Mouse (Mus musculus) adrenal gland, postnatal 10 days (tissue): ENCODE measurements at regions not wholly inside any gene's neighbourhood (a gene's known extent, or its start where the extent isn't known, plus 50 kb on each side); places are given as distances from the start of the nearest gene placed in this dataset.
A peak's percentile ranks its signal among the peaks of the same experiment; 100 is the strongest.
"Not testable (repeated sequence)": the region's sequence is repeated elsewhere in the genome, so short reads cannot be mapped to it uniquely, and the experiment has no call there.

Experiments
- DNase-seq: peaks from one replicate; pipeline ENCODE4 v3.0.0; 2021; ENCODE audit warnings: mixed read lengths

DNA sequence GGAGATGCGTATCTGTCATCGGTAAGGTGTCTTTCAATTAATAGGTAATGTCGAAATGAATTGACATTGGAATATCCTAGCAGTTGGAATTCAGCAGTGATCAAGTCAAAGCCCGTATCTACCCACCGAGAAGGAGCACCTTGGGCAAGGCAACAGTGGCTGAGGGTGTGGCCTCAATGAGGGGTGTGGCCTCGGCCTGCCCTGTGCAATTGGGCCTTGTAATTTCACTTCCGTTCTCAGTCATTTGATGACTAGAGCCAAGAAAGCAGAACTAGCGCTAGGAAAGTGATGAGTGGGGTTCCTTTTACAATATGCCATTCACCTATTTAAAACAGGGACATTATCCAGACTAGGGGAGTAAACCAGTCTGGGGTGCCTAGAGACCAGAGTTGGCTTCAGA is 77.6 kb downstream of the Elovl4 start:
- no peak for DNase-seq

DNA sequence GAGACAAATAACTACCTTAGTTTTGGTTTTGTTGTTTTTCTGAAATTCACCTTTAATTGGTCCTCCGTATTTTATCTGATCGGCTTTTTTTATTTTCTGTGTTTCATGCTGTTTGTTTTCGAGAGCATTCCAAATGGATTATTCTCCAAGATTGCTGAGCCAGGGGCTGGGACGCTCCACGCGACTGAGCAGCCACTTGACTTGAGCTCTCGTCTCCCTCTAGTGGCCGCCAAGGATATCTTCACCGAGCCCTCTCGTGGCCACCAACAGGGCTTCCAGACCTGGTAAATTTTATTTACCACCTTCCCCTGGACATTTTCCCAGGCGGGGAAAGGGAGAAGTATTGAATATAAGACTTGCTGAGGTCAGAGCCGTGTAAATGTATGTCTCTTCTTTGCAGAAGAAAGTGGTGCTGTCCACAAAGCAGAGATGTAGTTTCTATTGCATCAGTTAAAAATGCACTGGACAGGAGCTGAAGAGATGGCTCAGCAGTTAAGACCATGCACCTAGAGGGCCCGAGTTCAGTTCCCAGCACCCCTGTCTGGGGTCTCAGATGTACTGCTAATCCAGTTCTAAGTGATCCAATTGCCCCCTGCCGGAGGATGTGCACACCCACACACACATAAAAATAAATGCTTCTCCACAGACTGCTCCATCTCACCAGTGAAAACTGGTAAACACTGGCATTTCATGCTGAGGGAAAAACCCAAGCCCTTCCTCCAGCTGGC is 78.5 kb downstream of the Elovl4 start:
- DNase-seq: peak; percentile 81

DNA sequence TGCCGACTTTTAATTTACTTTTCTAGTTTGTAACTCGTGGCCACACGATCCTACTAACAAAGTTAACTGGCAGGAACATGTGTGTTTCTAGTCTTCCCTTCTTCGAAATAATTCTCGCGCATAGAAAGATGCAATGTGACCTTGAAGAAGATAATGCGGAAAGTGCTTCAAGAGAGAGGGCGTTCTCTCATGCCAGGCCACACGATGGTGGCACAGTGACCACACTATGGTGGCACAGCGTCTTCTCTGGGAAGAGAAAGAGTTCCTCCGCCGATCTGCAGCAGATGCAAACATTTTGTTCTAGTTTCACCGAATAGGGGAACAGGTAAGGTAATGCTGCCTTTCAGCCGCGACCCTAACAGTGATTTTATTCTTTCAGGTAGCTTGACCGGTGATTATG is 79.1 kb downstream of the Elovl4 start:
- DNase-seq: no peak

DNA sequence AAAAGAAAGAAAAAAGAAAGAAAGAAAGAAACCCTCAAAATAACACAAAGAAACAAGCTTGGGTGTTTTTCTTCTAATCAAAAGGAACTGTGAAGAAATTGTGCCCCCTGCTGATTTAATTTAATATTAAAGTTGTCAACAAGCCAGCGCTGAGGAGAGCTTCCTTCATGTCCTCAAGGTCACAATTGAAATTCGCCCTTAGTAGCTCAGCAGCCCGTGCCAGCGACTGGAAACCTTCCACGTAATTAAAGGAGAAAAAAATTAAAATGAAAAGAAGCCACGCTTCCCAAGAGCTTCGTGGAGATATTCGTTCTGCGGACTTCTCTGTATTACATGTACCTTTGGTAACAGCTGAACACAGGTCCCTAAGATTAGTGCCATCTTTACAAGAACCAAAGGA is 80.0 kb downstream of the Elovl4 start:
- peak; percentile 65 for DNase-seq

DNA sequence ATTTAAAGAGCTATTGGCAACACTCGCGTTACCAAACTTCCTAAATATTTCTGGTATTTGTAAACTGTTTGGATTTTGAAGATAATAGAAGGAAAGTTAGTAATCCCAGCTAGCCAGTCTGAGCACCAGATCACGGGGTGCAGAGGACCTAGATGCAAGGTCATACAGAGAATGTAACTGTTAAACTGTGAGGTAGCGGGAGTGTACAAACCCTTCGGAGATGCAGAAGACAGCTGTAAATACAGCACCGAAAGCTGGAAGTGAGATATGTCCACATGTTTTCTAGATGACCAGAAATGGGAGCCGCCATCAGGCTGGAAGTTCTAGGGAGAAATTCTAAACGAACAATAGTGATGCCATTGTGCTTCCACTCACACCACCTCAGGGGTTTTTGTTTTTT is 80.5 kb downstream of the Elovl4 start:
- DNase-seq: no peak

DNA sequence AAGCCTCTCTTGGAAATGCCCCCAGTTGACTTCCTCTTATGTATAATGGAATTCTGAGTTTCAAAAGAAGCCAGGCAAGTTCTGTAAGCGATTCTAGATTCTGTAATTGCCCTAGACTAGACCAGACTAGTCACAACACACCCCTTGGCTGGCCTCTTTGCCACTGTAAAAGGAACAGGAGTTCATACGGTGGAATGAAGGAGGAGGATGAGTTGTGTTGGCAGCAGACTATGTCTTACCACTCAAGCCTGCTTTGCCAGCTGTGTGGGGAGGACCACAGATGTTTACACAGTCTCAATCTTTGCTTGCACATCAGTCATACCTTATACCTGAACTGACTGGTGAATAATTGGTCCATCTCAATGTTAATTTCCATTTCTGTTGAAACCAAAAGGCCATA is 85.1 kb downstream of the Elovl4 start:
- DNase-seq: no peak

DNA sequence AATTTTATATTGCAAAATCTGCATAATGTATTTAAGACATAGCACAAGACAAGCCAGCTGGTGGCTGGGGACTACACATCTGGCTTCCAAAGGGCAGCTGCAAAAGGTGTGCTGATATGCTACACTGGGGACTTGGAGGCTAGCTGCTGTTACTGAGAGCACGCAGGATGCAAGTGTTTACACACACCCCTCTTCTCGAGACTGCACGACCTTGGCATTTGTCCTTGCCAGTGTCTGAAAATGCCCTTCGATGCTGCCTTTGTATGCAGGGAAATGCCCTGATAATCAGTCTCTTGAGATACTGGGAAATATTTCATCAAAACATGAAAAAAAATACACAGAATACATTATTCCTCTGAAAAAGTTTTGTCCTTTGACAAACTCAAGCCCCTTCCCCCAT is 86.3 kb downstream of the Elovl4 start:
- DNase-seq: peak; percentile 17

DNA sequence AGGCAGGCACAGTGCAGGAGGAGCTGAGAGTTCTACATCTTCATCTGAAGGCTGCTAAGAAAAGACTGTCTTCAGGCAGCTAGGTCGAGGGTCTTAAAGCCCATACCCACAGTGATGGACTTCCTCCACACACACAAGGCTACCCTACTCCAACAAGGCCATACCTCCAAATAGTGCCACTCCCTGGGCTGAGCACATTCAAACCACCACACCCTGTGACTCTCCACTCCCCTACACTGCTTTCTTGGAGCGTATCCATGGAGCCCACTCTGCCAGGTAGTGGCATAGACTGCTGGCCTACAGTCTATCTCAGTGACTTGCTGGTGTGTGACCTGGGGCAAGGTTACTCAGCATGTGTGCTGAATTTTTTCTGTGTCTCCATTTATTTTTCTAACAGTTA is 88.0 kb downstream of the Elovl4 start:
- not testable (repeated sequence) for DNase-seq

DNA sequence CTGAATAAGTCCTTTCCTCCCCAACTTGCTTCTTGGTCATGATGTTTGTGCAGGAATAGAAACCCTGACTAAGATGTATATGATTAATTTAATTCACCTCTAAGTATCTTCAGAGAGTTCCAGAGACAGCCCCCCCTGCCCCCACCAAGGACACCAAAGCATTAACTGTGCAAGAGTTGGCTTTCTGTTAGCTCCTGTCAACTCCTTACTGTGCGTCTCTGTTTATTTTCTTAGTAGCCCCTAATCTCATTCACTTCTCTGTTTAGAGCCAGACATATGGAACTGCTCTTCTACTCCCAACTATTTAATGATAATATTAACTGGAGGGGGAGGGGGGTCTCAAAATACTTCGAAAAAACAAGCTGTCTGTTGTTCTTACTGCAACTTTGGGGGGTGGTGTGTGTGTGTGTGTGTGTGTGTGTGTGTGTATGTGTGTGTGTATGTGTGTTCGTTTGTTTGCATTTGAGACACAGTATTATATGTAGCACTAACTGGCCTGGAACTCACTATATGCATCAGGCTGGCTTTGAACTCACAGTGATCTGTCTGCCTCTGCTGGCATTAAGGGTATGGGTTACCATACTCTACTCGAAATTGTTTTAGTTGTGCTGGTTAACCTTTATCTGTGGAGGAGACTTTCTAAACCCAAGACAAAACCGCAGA is 89.8 kb downstream of the Elovl4 start:
- DNase-seq: no peak

DNA sequence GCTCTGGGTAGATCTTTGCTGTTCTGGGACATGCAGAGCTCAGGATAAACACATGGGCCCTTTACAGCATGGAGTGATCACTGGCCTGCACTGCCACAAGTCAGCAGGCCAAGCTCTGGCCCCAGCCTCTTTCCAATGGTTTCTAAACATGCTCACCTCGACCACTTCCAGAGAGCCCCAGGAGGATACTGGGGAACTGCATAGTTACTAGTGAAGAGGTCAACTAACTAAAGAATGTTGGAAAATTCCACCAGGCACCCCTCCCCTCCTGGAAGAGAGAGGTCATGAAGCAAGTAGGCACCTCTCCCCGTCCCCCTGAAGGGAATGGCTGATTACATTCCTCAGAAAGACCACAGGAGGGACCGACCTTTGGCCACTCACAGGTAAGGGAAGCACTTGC is 98.7 kb downstream of the Elovl4 start:
- no peak for DNase-seq

DNA sequence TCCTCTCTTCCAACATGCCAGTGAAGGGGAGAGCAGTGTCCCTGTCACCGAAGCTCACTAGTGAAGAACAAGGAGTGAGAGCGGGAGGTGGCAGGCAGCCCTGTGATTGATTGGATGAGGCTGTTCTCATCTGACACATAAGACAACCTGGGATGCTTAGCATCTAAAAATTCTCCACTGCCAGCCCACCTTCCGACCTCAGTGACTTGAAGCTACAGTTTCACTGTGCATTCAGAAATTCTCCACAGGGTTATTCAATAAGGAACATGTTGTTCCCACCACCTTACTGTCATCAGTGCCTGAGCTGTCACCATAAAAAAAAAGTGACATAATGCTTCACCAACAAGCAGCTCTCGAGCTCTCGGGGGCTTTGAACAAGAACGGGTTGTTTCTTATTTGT is 100.0 kb downstream of the Elovl4 start:
- no peak for DNase-seq

DNA sequence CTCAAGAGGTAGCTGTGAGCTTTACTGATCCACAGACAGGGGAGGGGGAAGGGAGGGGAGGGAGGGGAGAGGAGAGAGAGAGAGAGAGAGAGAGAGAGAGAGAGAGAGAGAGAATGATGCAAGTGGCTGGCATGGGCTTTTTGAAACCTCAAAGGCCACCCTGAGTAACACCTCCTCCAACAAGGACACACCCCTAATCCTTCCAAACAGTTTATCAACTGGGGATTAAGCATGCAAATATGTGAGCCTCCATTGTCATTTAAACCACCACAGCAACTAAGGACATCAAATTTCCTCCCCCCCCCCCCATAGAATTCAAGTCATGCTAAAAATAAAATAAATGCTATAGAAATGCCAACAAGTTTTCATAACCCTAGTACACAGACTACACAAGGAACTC is 101.9 kb downstream of the Elovl4 start:
- DNase-seq: no peak

DNA sequence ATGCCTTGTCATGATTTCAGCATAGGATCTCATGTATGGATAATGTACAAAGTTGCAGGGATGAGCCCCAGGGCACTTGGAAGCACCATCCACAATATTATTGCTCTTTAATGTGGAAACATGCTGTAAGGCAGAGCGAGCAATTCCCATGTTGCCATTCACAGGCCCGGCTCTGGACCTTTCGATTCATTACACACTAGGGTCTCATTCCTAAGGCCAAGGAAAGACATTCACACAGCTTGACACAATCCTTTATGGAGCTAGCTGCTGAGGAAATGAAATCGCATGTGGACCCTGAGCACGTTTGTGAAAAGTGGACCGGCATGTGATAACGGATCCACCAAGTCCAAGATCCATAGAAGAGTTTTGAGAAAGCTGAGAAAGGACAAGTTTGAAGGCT is 105.2 kb downstream of the Elovl4 start:
- no peak for DNase-seq

DNA sequence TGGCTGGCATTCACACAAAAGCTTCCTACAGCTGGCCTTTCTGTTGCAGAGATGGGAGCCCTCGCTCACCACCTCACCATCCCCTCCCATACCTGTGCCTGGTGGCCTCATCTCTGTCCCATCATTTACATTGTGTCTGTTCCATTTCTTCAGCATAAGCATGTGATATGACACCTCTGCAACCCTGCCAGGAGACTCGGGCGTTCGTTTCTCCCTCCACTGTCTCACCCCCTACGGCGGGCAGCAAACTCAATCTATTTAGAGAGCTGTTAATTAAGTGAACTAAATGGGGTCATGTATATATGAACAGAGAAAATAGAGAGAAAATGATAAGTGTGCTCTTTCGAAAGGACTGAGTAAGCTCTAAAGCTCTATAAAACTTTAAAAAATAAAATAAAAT is 106.0 kb downstream of the Elovl4 start:
- DNase-seq: no peak

DNA sequence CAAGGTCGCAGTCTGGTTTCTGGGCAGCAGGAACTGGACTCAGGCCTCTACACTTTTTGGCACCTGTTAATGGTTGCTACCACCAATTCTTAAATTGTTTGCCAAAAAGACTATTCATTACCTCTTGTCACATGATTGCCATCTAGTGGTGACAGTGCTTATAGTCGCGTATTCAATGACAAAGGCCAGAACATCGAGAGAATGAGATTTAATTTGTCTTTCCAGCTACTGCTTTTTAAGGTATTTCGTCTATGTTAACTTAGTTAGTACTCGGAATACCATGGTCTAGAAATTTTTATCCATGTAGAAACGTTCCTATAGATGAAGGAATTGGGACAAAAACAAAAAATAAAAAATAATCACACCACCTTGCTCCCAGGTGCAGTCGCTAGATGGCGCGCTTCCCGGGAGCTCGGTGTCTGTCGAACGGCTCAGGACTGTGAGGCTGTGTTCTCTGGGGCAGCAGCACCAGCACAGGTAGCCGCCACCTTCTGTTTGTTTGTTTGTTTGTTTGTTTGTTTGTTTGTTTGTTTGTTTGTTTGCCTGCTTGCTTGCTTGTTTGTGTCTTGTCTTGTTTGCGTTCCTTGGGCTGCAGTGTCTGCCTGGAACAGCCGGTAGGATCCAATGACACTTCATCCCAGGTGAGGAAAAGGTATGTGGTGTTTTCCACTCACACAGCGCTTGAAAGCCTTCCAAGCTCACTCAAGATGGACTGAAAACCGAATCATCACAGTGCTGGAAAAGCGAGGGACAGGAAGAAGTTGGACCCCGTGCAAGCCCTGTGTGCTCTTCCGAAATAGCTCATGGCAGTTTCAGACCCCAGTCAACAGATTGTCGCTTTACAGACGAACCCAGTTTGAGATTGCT is 114.5 kb downstream of the Elovl4 start:
- peak; percentile 80 for DNase-seq
